Mouse (Mus musculus): ENCODE measurements at regions not wholly inside any gene's neighbourhood (a gene's known extent, or its start where the extent isn't known, plus 50 kb on each side); places are given as distances from the start of the nearest gene placed in this dataset.

DNA sequence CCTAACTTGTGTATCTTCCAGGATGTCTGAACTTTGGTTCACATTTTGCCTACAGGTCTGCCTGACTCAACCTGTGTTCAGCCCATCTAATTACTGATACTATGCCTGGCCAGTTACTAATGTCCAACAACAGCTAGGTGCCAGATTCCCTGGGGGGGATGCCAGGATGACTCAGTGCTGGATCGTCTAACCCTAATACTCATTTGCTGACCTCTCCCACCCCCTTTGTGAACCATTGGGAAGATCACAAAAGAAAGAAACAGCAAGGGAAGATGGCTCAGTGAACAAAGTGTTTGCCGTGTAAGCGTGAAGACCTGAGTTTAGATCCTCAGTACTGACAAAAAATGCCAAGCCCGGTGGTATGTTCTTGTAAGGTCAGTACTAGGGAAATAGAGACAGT lies 81.7 kb downstream of the Insig2 start:
- DNase-seq (no peak), ATAC-seq (ENCODE audit: low FRiP score, low TSS enrichment) (no peak)
- WGBS = 76% methylated on average over 4 of the region's 4 CpGs
- Histone ChIP-seq H3K9me3 (ENCODE audit: control insufficient read depth, low read length) (no peaks in the 10 kb centered on the region), H3K4me3 (replicated peaks; ENCODE audit: low read depth, low read length) (no peak overlapping the region), H3K9ac (replicated peaks; ENCODE audit: low read length) (no peak overlapping the region), H3K4me1 (ENCODE audit: control insufficient read depth, insufficient read depth, low read length) (no peaks in the 10 kb centered on the region), H3K4me2 (ENCODE audit: low read length) (no peak overlapping the region), H3K27ac (replicated peaks; ENCODE audit: low read depth, low read length) (no peak overlapping the region), H3K27me3 (ENCODE audit: control insufficient read depth, insufficient read depth, low read length) (no peaks in the 10 kb centered on the region), H3K36me3 (ENCODE audit: control insufficient read depth, insufficient read depth, low read length) (no peaks in the 10 kb centered on the region)

DNA sequence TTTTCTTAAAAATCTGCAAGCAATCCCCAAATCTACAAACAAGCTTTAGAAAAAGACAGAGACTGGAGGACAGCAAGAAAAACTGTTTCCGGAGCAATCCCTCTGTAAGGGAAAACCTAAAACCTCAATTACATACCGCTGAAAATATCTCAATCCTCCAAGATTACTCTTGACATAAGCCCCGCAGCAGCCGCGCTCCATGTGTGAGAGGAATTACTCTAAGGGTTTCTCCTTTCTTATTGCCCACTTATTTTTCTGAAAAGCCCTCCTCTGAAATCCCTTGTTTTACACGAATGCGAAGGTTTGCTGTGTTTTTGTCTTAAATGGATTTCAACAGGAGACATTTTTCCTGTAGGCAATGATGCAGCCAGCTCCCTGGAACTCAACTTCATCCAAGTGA lies 80.3 kb downstream of the Insig2 start:
- H3K9ac ChIP-seq (replicated peaks; ENCODE audit: low read length) = no peak overlapping the region
- H3K4me1 ChIP-seq (ENCODE audit: control insufficient read depth, insufficient read depth, low read length) = no peaks in the 10 kb centered on the region
- H3K27me3 ChIP-seq (ENCODE audit: control insufficient read depth, insufficient read depth, low read length) = no peaks in the 10 kb centered on the region
- no peak overlapping the region for H3K27ac ChIP-seq (replicated peaks; ENCODE audit: low read depth, low read length)
- no peak for DNase-seq
- H3K36me3 ChIP-seq (ENCODE audit: control insufficient read depth, insufficient read depth, low read length) = no peaks in the 10 kb centered on the region
- no peak for ATAC-seq (ENCODE audit: low FRiP score, low TSS enrichment)
- no peaks in the 10 kb centered on the region for H3K9me3 ChIP-seq (ENCODE audit: control insufficient read depth, low read length)
- no peak overlapping the region for H3K4me2 ChIP-seq (ENCODE audit: low read length)
- H3K4me3 ChIP-seq (replicated peaks; ENCODE audit: low read depth, low read length) = no peak overlapping the region
- 77% methylated on average over 7 of the region's 7 CpGs for WGBS

- H3K9me3 ChIP-seq (ENCODE audit: control insufficient read depth, low read length) = no peaks in the 10 kb centered on the region
- H3K27me3 ChIP-seq (ENCODE audit: control insufficient read depth, insufficient read depth, low read length) = no peaks in the 10 kb centered on the region
- H3K4me1 ChIP-seq (ENCODE audit: control insufficient read depth, insufficient read depth, low read length) = no peaks in the 10 kb centered on the region
- no peak overlapping the region for H3K4me3 ChIP-seq (replicated peaks; ENCODE audit: low read depth, low read length)
- H3K36me3 ChIP-seq (ENCODE audit: control insufficient read depth, insufficient read depth, low read length) = no peaks in the 10 kb centered on the region
- no peak overlapping the region for H3K27ac ChIP-seq (replicated peaks; ENCODE audit: low read depth, low read length)
- WGBS = 87% methylated on average over 9 of the region's 9 CpGs
- H3K9ac ChIP-seq (replicated peaks; ENCODE audit: low read length) = no peak overlapping the region
- DNase-seq (no peak), ATAC-seq (ENCODE audit: low FRiP score, low TSS enrichment) (no peak)
- H3K4me2 ChIP-seq (ENCODE audit: low read length) = no peak overlapping the region
Observed at GRCm38 (mm10) chr1:121254196-121254595, 78.2 kb downstream of the Insig2 start.

All from midbrain, embryonic 14.5 days (tissue).